Mouse (Mus musculus) left cerebral cortex, adult 8-10 months (tissue): ENCODE results near the gene Ucp3. TPM values are rescaled to one million over a fixed set of nuclear protein-coding genes. Genes with fewer than 3 reads are reported as not detected.

Source experiments
- DNase-seq, 2 experiments: peaks; one replicate each; pipeline ENCODE4 v3.0.0; 2022; ENCODE audit warnings: low spot score in 2 of 2
- total RNA-seq, 4 experiments: library from RNA; stranded (reverse); gene quantifications; 2 replicates each; pipeline ENCODE4 v1.2.4; 2022

The Ucp3 gene
- total RNA-seq: 1 to 10 TPM; 2.8 to 5.7 (median 3.3) TPM

GRCm38 (mm10) chr7:100472777-100473176, at the start of gene Ucp3:
Gene Ucp3 (plus strand): TSS chr7:100472990.
- no peak for DNase-seq

GRCm38 (mm10) chr7:100425795-100426194, 47.0 kb upstream of the Ucp3 start:
- no peak for DNase-seq

- DNase-seq: peak in 1 of 2 experiments; percentile 30
Observed at GRCm38 (mm10) chr7:100429102-100429501, 43.7 kb upstream of the Ucp3 start.

GRCm38 (mm10) chr7:100429911-100430310, 42.9 kb upstream of the Ucp3 start:
- DNase-seq: no peak

- DNase-seq: no peak
Observed at GRCm38 (mm10) chr7:100431103-100431502, 41.7 kb upstream of the Ucp3 start.

GRCm38 (mm10) chr7:100433295-100433694, 39.5 kb upstream of the Ucp3 start:
- DNase-seq: no peak

GRCm38 (mm10) chr7:100443728-100444127, 29.1 kb upstream of the Ucp3 start:
- no peak for DNase-seq

- no peak for DNase-seq
Observed at GRCm38 (mm10) chr7:100446271-100446670, 26.5 kb upstream of the Ucp3 start.

- DNase-seq: no peak
Observed at GRCm38 (mm10) chr7:100448530-100448929, 24.3 kb upstream of the Ucp3 start.

GRCm38 (mm10) chr7:100448985-100449384, 23.8 kb upstream of the Ucp3 start:
- no peak for DNase-seq

- no peak for DNase-seq
Observed at GRCm38 (mm10) chr7:100458153-100458552, 14.6 kb upstream of the Ucp3 start.

GRCm38 (mm10) chr7:100459862-100460261, 12.9 kb upstream of the Ucp3 start:
- DNase-seq: no peak

- DNase-seq: peak; percentile 26 to 76
Observed at GRCm38 (mm10) chr7:100461621-100462151, 11.1 kb upstream of the Ucp3 start.

GRCm38 (mm10) chr7:100463194-100463593, 9.6 kb upstream of the Ucp3 start:
- DNase-seq: no peak

GRCm38 (mm10) chr7:100463757-100464156, 9.0 kb upstream of the Ucp3 start:
- no peak for DNase-seq

GRCm38 (mm10) chr7:100464248-100464647, 8.5 kb upstream of the Ucp3 start:
- DNase-seq: no peak

- no peak for DNase-seq
Observed at GRCm38 (mm10) chr7:100465248-100465647, 7.5 kb upstream of the Ucp3 start.

- DNase-seq: peak in 1 of 2 experiments; percentile 14
Observed at GRCm38 (mm10) chr7:100465656-100466309, 7.0 kb upstream of the Ucp3 start.

- no peak for DNase-seq
Observed at GRCm38 (mm10) chr7:100466781-100467510, 5.8 kb upstream of the Ucp3 start.

GRCm38 (mm10) chr7:100468761-100469160, 4.0 kb upstream of the Ucp3 start:
- no peak for DNase-seq

- no peak for DNase-seq
Observed at GRCm38 (mm10) chr7:100469502-100469901, 3.3 kb upstream of the Ucp3 start.

- no peak for DNase-seq
Observed at GRCm38 (mm10) chr7:100470796-100471406, 1.9 kb upstream of the Ucp3 start.
